Mouse (Mus musculus): ENCODE data around the gene Map10. TPM values are rescaled to one million over a fixed set of nuclear protein-coding genes. Genes with fewer than 3 reads are reported as not detected.

The Map10 gene
- polyA plus RNA-seq (2016; fragmentation: Nextera tagmentation; extraction: Ambion mirVana), result 5.6 and 7.8 TPM in 2 replicates

DNA sequence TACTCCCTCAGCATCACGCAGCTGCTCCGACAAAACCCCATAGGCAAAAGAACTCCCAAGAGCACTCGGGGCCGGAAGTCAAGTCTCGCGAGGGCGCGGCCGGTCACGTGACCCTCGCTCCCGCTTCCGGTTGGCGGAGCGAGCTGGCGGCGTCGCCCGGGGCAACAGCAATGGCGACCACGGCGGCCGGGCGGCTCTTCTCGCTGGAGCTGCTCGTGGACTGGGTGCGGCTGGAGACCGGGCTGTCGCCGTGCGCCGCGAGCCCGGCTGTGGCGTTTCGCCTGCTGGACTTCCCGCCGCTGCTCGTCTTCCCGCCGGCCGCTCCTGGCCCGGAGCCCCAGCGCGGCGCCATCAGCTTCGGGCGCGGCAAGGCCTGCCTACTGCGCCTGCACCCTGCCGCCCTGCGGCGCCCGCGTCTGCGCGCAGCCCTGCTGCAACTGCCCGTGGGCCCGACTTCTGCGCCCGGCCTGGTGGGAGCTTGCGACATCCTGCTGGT, at the start of gene Map10:
Gene Map10, plus strand, starts transcription at position 119 of the 496 bp plus-strand sequence.
- Histone ChIP-seq H3K4me3 (peak within 1 kb of the TSS; percentile 69), H3K4me1 (peaks cover 6% of the 10 kb centered on the region), H3K27ac (peak within 1 kb of the TSS; percentile 90), H3K9me3 (replicated peaks) (peaks cover 18% of the 10 kb centered on the region), H3K36me3 (peaks cover 21% of the 10 kb centered on the region), H3K27me3 (ENCODE audit: low read depth, poor library complexity, severe bottlenecking) (peaks cover 10% of the 10 kb centered on the region; the same call in 1 of the 2 replicates)
- 2% methylated on average over 62 of the region's 62 CpGs for WGBS
- peak; percentile 91 for DNase-seq (ENCODE audit: low spot score)

DNA sequence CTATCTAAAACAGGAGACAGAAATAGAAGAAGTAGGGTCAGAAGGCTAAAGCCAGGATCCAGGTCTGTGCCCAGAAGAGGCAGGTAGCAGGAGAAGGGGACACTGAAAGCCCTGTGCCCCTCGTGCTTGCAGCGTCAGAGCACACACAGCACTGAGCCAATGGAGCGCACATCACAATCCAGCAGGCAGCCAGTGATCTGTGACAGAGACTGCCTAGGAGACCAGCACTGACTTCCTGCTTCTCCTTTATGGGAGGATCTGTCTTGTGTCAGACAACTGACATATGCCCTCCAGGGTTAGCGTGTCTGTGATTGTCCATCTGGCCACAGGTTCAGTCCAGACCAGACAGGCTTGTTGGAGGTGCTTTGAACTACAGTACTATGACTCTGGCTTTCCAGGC, 49.3 kb upstream of the Map10 start:
- no peak overlapping the region for H3K4me3 ChIP-seq
- peaks cover 60% of the 10 kb centered on the region for H3K4me1 ChIP-seq
- H3K36me3 ChIP-seq, result no peaks in the 10 kb centered on the region
- H3K27me3 ChIP-seq (ENCODE audit: low read depth, poor library complexity, severe bottlenecking), result no peaks in the 10 kb centered on the region
- H3K27ac ChIP-seq, result 0 out of 2 replicates have a peak overlapping the region, but pooled peaks have one; percentile 28
- no peak for DNase-seq (ENCODE audit: low spot score)
- H3K9me3 ChIP-seq (replicated peaks), result no peaks in the 10 kb centered on the region
- WGBS, result 34% methylated on average over 4 of the region's 4 CpGs

GRCm38 (mm10) chr8:125624287-125624686, 45.3 kb upstream of the Map10 start:
- Histone ChIP-seq H3K27me3 (ENCODE audit: low read depth, poor library complexity, severe bottlenecking) (no peaks in the 10 kb centered on the region), H3K4me3 (no peak overlapping the region), H3K36me3 (no peaks in the 10 kb centered on the region), H3K9me3 (replicated peaks) (no peaks in the 10 kb centered on the region), H3K4me1 (peaks cover 39% of the 10 kb centered on the region), H3K27ac (0 out of 2 replicates have a peak overlapping the region, but pooled peaks have one; percentile 14)
- 79% methylated on average over 8 of the region's 8 CpGs for WGBS
- no peak for DNase-seq (ENCODE audit: low spot score)

DNA sequence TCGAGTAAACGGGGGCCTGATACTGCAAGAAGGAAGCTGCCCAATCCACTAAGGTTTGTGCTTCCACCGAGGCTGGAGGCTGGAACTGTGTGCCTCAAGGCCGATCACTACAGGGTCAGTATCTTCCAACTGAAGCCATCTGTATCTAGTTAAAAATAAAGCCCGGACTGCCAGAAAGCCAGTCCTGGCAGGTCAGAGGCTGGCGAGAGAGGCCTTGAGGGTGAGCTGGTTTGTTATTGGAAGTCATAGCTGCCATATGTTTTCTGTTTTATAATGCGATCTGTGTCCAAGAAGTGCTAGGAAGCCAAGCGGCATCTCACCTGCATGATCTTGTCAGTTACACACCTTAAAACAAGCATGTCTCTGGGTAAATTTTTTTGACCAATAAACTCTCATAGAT, 43.2 kb upstream of the Map10 start:
- no peak overlapping the region for H3K4me3 ChIP-seq
- WGBS, result 58% methylated on average over 8 of the region's 8 CpGs
- H3K9me3 ChIP-seq (replicated peaks), result no peaks in the 10 kb centered on the region
- no peaks in the 10 kb centered on the region for H3K36me3 ChIP-seq
- no peak for DNase-seq (ENCODE audit: low spot score)
- no peaks in the 10 kb centered on the region for H3K27me3 ChIP-seq (ENCODE audit: low read depth, poor library complexity, severe bottlenecking)
- H3K4me1 ChIP-seq, result peaks cover 19% of the 10 kb centered on the region
- no peak overlapping the region for H3K27ac ChIP-seq

GRCm38 (mm10) chr8:125628834-125629233, 40.8 kb upstream of the Map10 start:
- Histone ChIP-seq H3K27me3 (ENCODE audit: low read depth, poor library complexity, severe bottlenecking) (no peaks in the 10 kb centered on the region), H3K27ac (no peak overlapping the region), H3K4me3 (no peak overlapping the region), H3K4me1 (peaks cover 7% of the 10 kb centered on the region), H3K36me3 (no peaks in the 10 kb centered on the region), H3K9me3 (replicated peaks) (no peaks in the 10 kb centered on the region)
- 96% methylated on average over 1 of the region's 1 CpGs for WGBS
- DNase-seq (ENCODE audit: low spot score), result no peak

DNA sequence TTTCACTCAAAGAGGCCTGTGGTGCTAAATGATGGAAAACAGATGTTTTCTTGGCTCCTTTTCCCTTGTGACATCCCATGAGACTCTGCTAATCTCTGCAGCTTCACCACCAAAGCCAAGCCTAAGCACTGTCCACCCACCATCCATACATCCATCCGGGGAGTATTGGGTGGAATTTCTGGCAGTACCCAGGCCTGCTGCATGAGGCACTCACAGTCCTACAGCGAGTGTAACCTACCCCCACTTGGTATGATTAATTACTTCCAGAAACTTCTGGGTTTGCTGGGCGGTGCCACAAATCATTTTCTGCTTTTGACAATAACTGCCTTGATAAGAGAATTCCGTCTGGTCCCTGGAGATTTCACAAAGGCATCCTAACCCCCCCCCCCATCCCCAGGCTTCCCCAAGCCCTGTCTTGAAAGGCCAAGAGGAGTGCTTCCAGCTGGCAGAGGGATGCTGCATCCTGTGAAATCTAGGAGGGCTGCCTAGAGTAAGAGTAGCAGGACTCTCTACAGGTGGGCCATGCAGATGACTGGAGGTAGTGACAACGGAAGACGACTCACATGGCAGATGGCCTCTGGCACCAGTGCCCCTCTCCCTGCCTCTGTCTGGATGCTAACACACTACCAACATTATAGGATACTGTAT, 31.1 kb upstream of the Map10 start:
- H3K9me3 ChIP-seq (replicated peaks), result no peaks in the 10 kb centered on the region
- H3K36me3 ChIP-seq, result no peaks in the 10 kb centered on the region
- no peak for DNase-seq (ENCODE audit: low spot score)
- WGBS, result 62% methylated on average over 6 of the region's 6 CpGs
- H3K27me3 ChIP-seq (ENCODE audit: low read depth, poor library complexity, severe bottlenecking), result no peaks in the 10 kb centered on the region
- no peak overlapping the region for H3K27ac ChIP-seq
- no peak overlapping the region for H3K4me3 ChIP-seq
- H3K4me1 ChIP-seq, result peaks cover 18% of the 10 kb centered on the region

- H3K27me3 ChIP-seq (ENCODE audit: low read depth, poor library complexity, severe bottlenecking), result no peaks in the 10 kb centered on the region
- H3K4me3 ChIP-seq, result no peak overlapping the region
- H3K4me1 ChIP-seq, result peaks cover 18% of the 10 kb centered on the region
- H3K9me3 ChIP-seq (replicated peaks), result no peaks in the 10 kb centered on the region
- 79% methylated on average over 2 of the region's 2 CpGs for WGBS
- H3K27ac ChIP-seq, result no peak overlapping the region
- no peak for DNase-seq (ENCODE audit: low spot score)
- H3K36me3 ChIP-seq, result no peaks in the 10 kb centered on the region
These were observed 30.0 kb upstream of the Map10 start for GRCm38 (mm10) chr8:125639631-125640030.

DNA sequence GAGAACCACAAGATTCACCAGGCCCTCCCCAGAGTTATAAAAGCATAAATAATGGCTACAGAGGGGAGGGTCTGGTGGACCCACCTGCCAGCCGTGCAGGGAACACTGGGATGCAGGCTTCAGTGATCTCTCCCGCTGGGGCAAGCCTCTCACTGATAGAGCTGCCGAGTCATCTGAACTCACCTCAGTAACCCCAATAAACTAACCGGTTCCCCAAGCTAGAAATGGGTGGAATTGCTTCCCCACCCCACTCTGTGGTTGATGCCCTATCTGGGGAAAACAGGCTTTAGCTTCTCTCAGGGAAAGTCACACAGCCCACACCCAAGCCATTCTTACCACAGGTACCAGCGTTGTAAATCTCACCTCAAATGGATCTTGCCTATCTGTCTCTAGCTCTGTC, 28.9 kb upstream of the Map10 start:
- Histone ChIP-seq H3K27ac (no peak overlapping the region), H3K4me1 (peaks cover 18% of the 10 kb centered on the region), H3K27me3 (ENCODE audit: low read depth, poor library complexity, severe bottlenecking) (no peaks in the 10 kb centered on the region), H3K36me3 (no peaks in the 10 kb centered on the region), H3K9me3 (replicated peaks) (no peaks in the 10 kb centered on the region), H3K4me3 (no peak overlapping the region)
- DNase-seq (ENCODE audit: low spot score), result no peak
- WGBS, result 58% methylated on average over 5 of the region's 5 CpGs

DNA sequence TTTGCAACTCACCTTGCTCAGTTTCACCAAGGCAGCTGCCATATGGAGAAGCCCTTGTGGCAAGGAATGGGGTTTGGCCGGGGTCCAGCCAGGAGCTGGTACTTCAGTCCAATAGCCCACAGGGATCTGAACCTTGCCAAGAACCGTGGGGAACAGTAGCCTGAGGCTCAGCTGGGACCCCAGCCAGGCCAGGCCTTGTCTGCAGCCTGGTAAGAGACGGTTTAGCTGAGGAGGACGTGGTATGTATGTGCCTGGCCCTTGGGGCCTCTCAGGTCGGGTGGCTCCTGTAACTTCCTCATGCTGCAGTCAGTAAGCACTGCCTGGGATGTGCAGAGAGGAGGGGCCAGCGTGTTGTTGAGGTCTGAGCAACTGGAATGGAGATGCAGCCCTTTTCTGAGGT, 27.8 kb upstream of the Map10 start:
- no peaks in the 10 kb centered on the region for H3K27me3 ChIP-seq (ENCODE audit: low read depth, poor library complexity, severe bottlenecking)
- peaks cover 18% of the 10 kb centered on the region for H3K4me1 ChIP-seq
- H3K9me3 ChIP-seq (replicated peaks), result no peaks in the 10 kb centered on the region
- H3K27ac ChIP-seq, result 0 out of 2 replicates have a peak overlapping the region, but pooled peaks have one; percentile 26
- DNase-seq (ENCODE audit: low spot score), result no peak
- H3K36me3 ChIP-seq, result no peaks in the 10 kb centered on the region
- no peak overlapping the region for H3K4me3 ChIP-seq
- 81% methylated on average over 6 of the region's 6 CpGs for WGBS

GRCm38 (mm10) chr8:125645757-125646478, 23.7 kb upstream of the Map10 start:
- Histone ChIP-seq H3K36me3 (no peaks in the 10 kb centered on the region), H3K9me3 (replicated peaks) (no peaks in the 10 kb centered on the region), H3K27me3 (ENCODE audit: low read depth, poor library complexity, severe bottlenecking) (no peaks in the 10 kb centered on the region), H3K4me3 (no peak overlapping the region), H3K4me1 (0 out of 2 replicates have a peak, but pooled peaks cover 3% of the 10 kb centered on the region), H3K27ac (no peak overlapping the region)
- no peak for DNase-seq (ENCODE audit: low spot score)
- 71% methylated on average over 10 of the region's 10 CpGs for WGBS

DNA sequence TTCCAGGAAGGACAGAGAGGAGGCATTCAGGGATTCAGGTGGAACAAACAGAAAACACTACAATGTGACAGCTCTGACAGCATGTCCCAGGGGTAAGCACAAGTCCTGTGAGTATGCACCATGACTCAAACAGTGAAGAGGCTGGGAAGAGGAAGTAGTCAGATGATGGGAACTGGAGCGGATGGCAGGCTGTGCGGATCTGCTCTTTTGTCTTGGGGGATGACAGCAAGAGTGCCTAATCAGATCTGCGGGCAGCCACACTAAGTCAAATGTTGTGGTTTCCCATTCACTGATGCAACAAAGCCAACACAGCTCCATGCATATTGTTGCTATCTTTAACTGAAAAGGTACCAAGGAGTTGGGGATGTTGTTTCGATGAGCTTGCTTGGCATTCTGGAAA, 20.2 kb upstream of the Map10 start:
- H3K27me3 ChIP-seq (ENCODE audit: low read depth, poor library complexity, severe bottlenecking), result no peaks in the 10 kb centered on the region

GRCm38 (mm10) chr8:125654821-125655220, 14.8 kb upstream of the Map10 start:
- WGBS, result 88% methylated on average over 2 of the region's 2 CpGs
- Histone ChIP-seq H3K4me3 (no peak overlapping the region), H3K36me3 (no peaks in the 10 kb centered on the region), H3K27me3 (ENCODE audit: low read depth, poor library complexity, severe bottlenecking) (no peaks in the 10 kb centered on the region), H3K27ac (no peak overlapping the region), H3K4me1 (no peaks in the 10 kb centered on the region), H3K9me3 (replicated peaks) (no peaks in the 10 kb centered on the region)
- no peak for DNase-seq (ENCODE audit: low spot score)

More for the DNA sequence above, 20.2 kb upstream of the Map10 start:
- Histone ChIP-seq H3K4me3 (no peak overlapping the region), H3K4me1 (no peaks in the 10 kb centered on the region), H3K27ac (no peak overlapping the region), H3K36me3 (no peaks in the 10 kb centered on the region), H3K9me3 (replicated peaks) (no peaks in the 10 kb centered on the region)
- DNase-seq (ENCODE audit: low spot score), result no peak
- 84% methylated on average over 4 of the region's 4 CpGs for WGBS

DNA sequence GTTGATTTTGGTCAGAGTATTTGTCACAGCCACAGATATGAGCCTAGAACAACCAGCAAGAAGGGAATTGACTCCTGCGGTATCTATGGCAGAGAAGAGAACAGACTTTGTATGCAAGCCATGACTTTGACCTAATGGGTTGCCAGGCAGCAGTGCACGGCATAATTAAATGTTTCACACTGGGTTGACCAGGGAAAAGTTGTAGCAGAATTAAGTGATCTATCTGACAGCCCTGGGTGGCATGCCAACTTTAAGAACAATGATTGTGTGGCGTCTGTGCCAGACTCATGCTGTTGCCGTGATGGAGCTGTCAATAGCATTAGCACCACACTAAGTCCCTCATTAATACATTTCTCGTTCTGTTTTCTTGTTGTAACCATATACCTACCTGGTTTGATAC, 11.1 kb upstream of the Map10 start:
- Histone ChIP-seq H3K4me1 (no peaks in the 10 kb centered on the region), H3K36me3 (no peaks in the 10 kb centered on the region), H3K4me3 (no peak overlapping the region), H3K27ac (no peak overlapping the region), H3K9me3 (replicated peaks) (no peaks in the 10 kb centered on the region), H3K27me3 (ENCODE audit: low read depth, poor library complexity, severe bottlenecking) (no peaks in the 10 kb centered on the region)
- WGBS, result 89% methylated on average over 5 of the region's 5 CpGs
- DNase-seq (ENCODE audit: low spot score), result no peak
